Mouse (Mus musculus) frontal cortex, adult 2 months (tissue): ENCODE measurements at regions not wholly inside any gene's neighbourhood (a gene's known extent, or its start where the extent isn't known, plus 50 kb on each side); places are given as distances from the start of the nearest gene placed in this dataset.

Source experiments
- DNase-seq, 2 experiments: peaks; one replicate each; pipeline ENCODE4 v3.0.0; 2022; ENCODE audit warnings: low spot score in 1 of 2; ENCODE audit errors: extremely low spot score in 1 of 2

GRCm38 (mm10) chr3:44912664-44913063, 465.5 kb upstream of the Pcdh10 start:
- DNase-seq: peak in 1 of 2 experiments; percentile 62

- no peak for DNase-seq
Observed at GRCm38 (mm10) chr3:44914321-44914720, 463.9 kb upstream of the Pcdh10 start.
